27 mouse cellular contexts compared by ENCODE assay signal in the genomic region with DNA sequence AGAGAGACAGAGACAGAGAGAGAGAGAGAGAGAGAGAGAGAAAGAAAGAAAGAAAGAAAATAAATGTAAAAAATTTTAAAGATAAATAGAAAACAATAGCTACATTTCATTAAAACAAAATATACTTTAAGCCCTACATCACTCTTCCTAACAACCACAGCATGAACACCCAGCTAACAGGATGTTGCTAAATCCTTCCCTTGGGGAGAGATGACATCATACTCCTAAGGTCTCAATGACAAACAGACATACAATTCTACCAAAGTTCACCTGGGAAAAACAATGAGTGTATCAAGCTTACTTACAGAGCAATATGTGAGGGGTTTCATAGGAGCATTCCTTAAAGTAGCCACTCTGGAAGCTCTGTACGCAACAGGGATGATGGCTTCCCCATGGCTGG.
"Had no signal": no experiment of that assay in that cellular context is flagged by ENCODE, and none has a peak within 500 bp of the region (broad histone marks: within the 10 kb centered on the region; RNA-seq: fewer than 3 reads in every experiment).

No protein-coding gene starts in this region.

- DNase-seq: cerebellum, adult 9-11 months; cerebellum, postnatal 10 days; cerebellum, postnatal 14 days; cerebellum, postnatal 25 days; cerebellum, postnatal 36 days; embryo, embryonic 11 days; forebrain, postnatal 0 days; gastrocnemius, adult 2 months; gastrocnemius, postnatal 10 days; gastrocnemius, postnatal 14 days; gastrocnemius, postnatal 25 days; gastrocnemius, postnatal 36 days; heart, adult 11 months; heart, adult 18-20 months; heart, adult 2 months had no signal

- H3K4me3 ChIP-seq: embryonic facial prominence, embryonic 10.5 days; embryonic facial prominence, embryonic 12.5 days; embryonic facial prominence, embryonic 13.5 days; embryonic facial prominence, embryonic 15.5 days; erythroblast, embryonic 14.5 days; forebrain, embryonic 10.5 days; forebrain, embryonic 12.5 days; forebrain, embryonic 13.5 days; forebrain, embryonic 15.5 days; gastrocnemius, adult 2 months; heart, adult 2 months; heart, embryonic 10.5 days had no signal

- H3K4me1 ChIP-seq: embryonic facial prominence, embryonic 10.5 days; embryonic facial prominence, embryonic 12.5 days; embryonic facial prominence, embryonic 13.5 days; embryonic facial prominence, embryonic 15.5 days; forebrain, embryonic 10.5 days; forebrain, embryonic 12.5 days; forebrain, embryonic 13.5 days; forebrain, embryonic 15.5 days; heart, embryonic 10.5 days had no signal

- ATAC-seq: forebrain, embryonic 13.5 days; forebrain, embryonic 14.5 days; forebrain, embryonic 15.5 days; forebrain, embryonic 16.5 days; forebrain, postnatal 0 days had no signal
